Mouse (Mus musculus): ENCODE results near the gene Aqp1. TPM values are rescaled to one million over a fixed set of nuclear protein-coding genes. Genes with fewer than 3 reads are reported as not detected.

The Aqp1 gene
- polyA plus RNA-seq (2016; fragmentation: Nextera tagmentation; extraction: Ambion mirVana), result 23.0 and 23.5 TPM in 2 replicates

- H3K27ac ChIP-seq (ENCODE audit: poor library complexity, severe bottlenecking), result no peak within 1 kb of the TSS
- peaks cover 59% of the 10 kb centered on the region for H3K4me1 ChIP-seq (replicated peaks)
- no peak within 1 kb of the TSS for H3K9ac ChIP-seq
- ATAC-seq (ENCODE audit: insufficient number of reproducible peaks, low FRiP score), result peak; percentile 83
- H3K9me3 ChIP-seq (replicated peaks), result no peaks in the 10 kb centered on the region
- H3K4me3 ChIP-seq, result peak within 1 kb of the TSS; percentile 20
- WGBS, result 8% methylated on average over 12 of the region's 12 CpGs
- H3K27me3 ChIP-seq (replicated peaks), result peaks cover 26% of the 10 kb centered on the region
- H3K4me2 ChIP-seq, result peak within 1 kb of the TSS; percentile 47
- H3K36me3 ChIP-seq, result no peaks in the 10 kb centered on the region
Measured at GRCm38 (mm10) chr6:55335989-55336514, at the start of gene Aqp1. Aqp1 (plus strand) TSS chr6:55336432.

- Histone ChIP-seq H3K27ac (ENCODE audit: poor library complexity, severe bottlenecking) (no peak overlapping the region), H3K9ac (no peak overlapping the region), H3K27me3 (replicated peaks) (no peaks in the 10 kb centered on the region), H3K4me1 (replicated peaks) (no peaks in the 10 kb centered on the region), H3K9me3 (replicated peaks) (peaks cover 4% of the 10 kb centered on the region; the same call in 1 of the 2 replicates), H3K4me2 (no peak overlapping the region), H3K36me3 (0 out of 2 replicates have a peak, but pooled peaks cover under 1% of the 10 kb centered on the region), H3K4me3 (no peak overlapping the region)
- WGBS, result 87% methylated on average over 5 of the region's 5 CpGs
- no peak for ATAC-seq (ENCODE audit: insufficient number of reproducible peaks, low FRiP score)
Measured at GRCm38 (mm10) chr6:55288007-55288602, 48.1 kb upstream of the Aqp1 start.

GRCm38 (mm10) chr6:55294549-55295131, 41.6 kb upstream of the Aqp1 start:
- Histone ChIP-seq H3K27me3 (replicated peaks) (0 out of 2 replicates have a peak, but pooled peaks cover 8% of the 10 kb centered on the region), H3K9ac (no peak overlapping the region), H3K4me2 (no peak overlapping the region), H3K4me3 (no peak overlapping the region), H3K27ac (ENCODE audit: poor library complexity, severe bottlenecking) (no peak overlapping the region), H3K9me3 (replicated peaks) (no peaks in the 10 kb centered on the region), H3K36me3 (peaks cover 3% of the 10 kb centered on the region; the same call in 1 of the 2 replicates), H3K4me1 (replicated peaks) (no peaks in the 10 kb centered on the region)
- WGBS, result 49% methylated on average over 19 of the region's 19 CpGs
- ATAC-seq (ENCODE audit: insufficient number of reproducible peaks, low FRiP score), result no peak

GRCm38 (mm10) chr6:55295325-55295724, 40.9 kb upstream of the Aqp1 start:
- Histone ChIP-seq H3K4me1 (replicated peaks) (no peaks in the 10 kb centered on the region), H3K4me2 (no peak overlapping the region), H3K9ac (no peak overlapping the region), H3K4me3 (no peak overlapping the region), H3K27me3 (replicated peaks) (0 out of 2 replicates have a peak, but pooled peaks cover 8% of the 10 kb centered on the region), H3K36me3 (peaks cover 3% of the 10 kb centered on the region; the same call in 1 of the 2 replicates), H3K9me3 (replicated peaks) (no peaks in the 10 kb centered on the region), H3K27ac (ENCODE audit: poor library complexity, severe bottlenecking) (no peak overlapping the region)
- no peak for ATAC-seq (ENCODE audit: insufficient number of reproducible peaks, low FRiP score)
- WGBS, result 82% methylated on average over 1 of the region's 1 CpGs

- no peak overlapping the region for H3K9ac ChIP-seq
- H3K4me1 ChIP-seq (replicated peaks), result no peaks in the 10 kb centered on the region
- WGBS, result 75% methylated on average over 8 of the region's 8 CpGs
- H3K4me2 ChIP-seq, result no peak overlapping the region
- H3K27ac ChIP-seq (ENCODE audit: poor library complexity, severe bottlenecking), result no peak overlapping the region
- H3K27me3 ChIP-seq (replicated peaks), result 0 out of 2 replicates have a peak, but pooled peaks cover 8% of the 10 kb centered on the region
- no peak for ATAC-seq (ENCODE audit: insufficient number of reproducible peaks, low FRiP score)
- peaks cover 3% of the 10 kb centered on the region; the same call in 1 of the 2 replicates for H3K36me3 ChIP-seq
- no peaks in the 10 kb centered on the region for H3K9me3 ChIP-seq (replicated peaks)
- no peak overlapping the region for H3K4me3 ChIP-seq
Measured at GRCm38 (mm10) chr6:55299482-55299881, 36.8 kb upstream of the Aqp1 start.

- H3K36me3 ChIP-seq, result peaks cover 3% of the 10 kb centered on the region; the same call in 1 of the 2 replicates
- 83% methylated on average over 2 of the region's 2 CpGs for WGBS
- H3K27me3 ChIP-seq (replicated peaks), result 0 out of 2 replicates have a peak, but pooled peaks cover 8% of the 10 kb centered on the region
- H3K27ac ChIP-seq (ENCODE audit: poor library complexity, severe bottlenecking), result no peak overlapping the region
- no peak overlapping the region for H3K4me2 ChIP-seq
- H3K4me3 ChIP-seq, result no peak overlapping the region
- H3K9me3 ChIP-seq (replicated peaks), result no peaks in the 10 kb centered on the region
- ATAC-seq (ENCODE audit: insufficient number of reproducible peaks, low FRiP score), result no peak
- H3K9ac ChIP-seq, result no peak overlapping the region
- no peaks in the 10 kb centered on the region for H3K4me1 ChIP-seq (replicated peaks)
Measured at GRCm38 (mm10) chr6:55299917-55300316, 36.3 kb upstream of the Aqp1 start.

- ATAC-seq (ENCODE audit: insufficient number of reproducible peaks, low FRiP score), result no peak
- Histone ChIP-seq H3K4me2 (no peak overlapping the region), H3K36me3 (peaks cover 3% of the 10 kb centered on the region; the same call in 1 of the 2 replicates), H3K27ac (ENCODE audit: poor library complexity, severe bottlenecking) (no peak overlapping the region), H3K9ac (no peak overlapping the region), H3K27me3 (replicated peaks) (0 out of 2 replicates have a peak, but pooled peaks cover 8% of the 10 kb centered on the region), H3K4me3 (no peak overlapping the region), H3K9me3 (replicated peaks) (no peaks in the 10 kb centered on the region), H3K4me1 (replicated peaks) (no peaks in the 10 kb centered on the region)
- WGBS, result 67% methylated on average over 11 of the region's 11 CpGs
Measured at GRCm38 (mm10) chr6:55300704-55301103, 35.5 kb upstream of the Aqp1 start.

- peaks cover 13% of the 10 kb centered on the region for H3K4me1 ChIP-seq (replicated peaks)
- no peaks in the 10 kb centered on the region for H3K36me3 ChIP-seq
- no peak overlapping the region for H3K4me3 ChIP-seq
- no peak for ATAC-seq (ENCODE audit: insufficient number of reproducible peaks, low FRiP score)
- H3K4me2 ChIP-seq, result no peak overlapping the region
- peaks cover 39% of the 10 kb centered on the region for H3K27me3 ChIP-seq (replicated peaks)
- H3K27ac ChIP-seq (ENCODE audit: poor library complexity, severe bottlenecking), result no peak overlapping the region
- H3K9me3 ChIP-seq (replicated peaks), result no peaks in the 10 kb centered on the region
- WGBS, result 27% methylated on average over 2 of the region's 2 CpGs
- no peak overlapping the region for H3K9ac ChIP-seq
Measured at GRCm38 (mm10) chr6:55310179-55310578, 26.1 kb upstream of the Aqp1 start.

- no peaks in the 10 kb centered on the region for H3K36me3 ChIP-seq
- no peaks in the 10 kb centered on the region for H3K9me3 ChIP-seq (replicated peaks)
- no peak for ATAC-seq (ENCODE audit: insufficient number of reproducible peaks, low FRiP score)
- H3K27ac ChIP-seq (ENCODE audit: poor library complexity, severe bottlenecking), result no peak overlapping the region
- no peak overlapping the region for H3K9ac ChIP-seq
- peaks cover 10% of the 10 kb centered on the region for H3K4me1 ChIP-seq (replicated peaks)
- 46% methylated on average over 5 of the region's 5 CpGs for WGBS
- no peak overlapping the region for H3K4me2 ChIP-seq
- H3K27me3 ChIP-seq (replicated peaks), result peaks cover 27% of the 10 kb centered on the region
- H3K4me3 ChIP-seq, result no peak overlapping the region
Measured at GRCm38 (mm10) chr6:55311962-55312361, 24.3 kb upstream of the Aqp1 start.

- H3K36me3 ChIP-seq, result no peaks in the 10 kb centered on the region
Measured at GRCm38 (mm10) chr6:55313893-55314292, 22.3 kb upstream of the Aqp1 start.

GRCm38 (mm10) chr6:55314628-55315027, 21.6 kb upstream of the Aqp1 start:
- Histone ChIP-seq H3K4me2 (no peak overlapping the region), H3K27ac (ENCODE audit: poor library complexity, severe bottlenecking) (no peak overlapping the region), H3K4me3 (no peak overlapping the region), H3K9ac (no peak overlapping the region), H3K4me1 (replicated peaks) (peaks cover 20% of the 10 kb centered on the region), H3K36me3 (no peaks in the 10 kb centered on the region), H3K27me3 (replicated peaks) (peaks cover 17% of the 10 kb centered on the region), H3K9me3 (replicated peaks) (no peaks in the 10 kb centered on the region)
- ATAC-seq (ENCODE audit: insufficient number of reproducible peaks, low FRiP score), result no peak
- WGBS, result 84% methylated on average over 8 of the region's 8 CpGs

More at GRCm38 (mm10) chr6:55313893-55314292, 22.3 kb upstream of the Aqp1 start:
- H3K4me2 ChIP-seq, result no peak overlapping the region
- H3K9me3 ChIP-seq (replicated peaks), result no peaks in the 10 kb centered on the region
- H3K27me3 ChIP-seq (replicated peaks), result peaks cover 17% of the 10 kb centered on the region
- 81% methylated on average over 4 of the region's 4 CpGs for WGBS
- no peak for ATAC-seq (ENCODE audit: insufficient number of reproducible peaks, low FRiP score)
- H3K9ac ChIP-seq, result no peak overlapping the region
- peaks cover 14% of the 10 kb centered on the region for H3K4me1 ChIP-seq (replicated peaks)
- no peak overlapping the region for H3K4me3 ChIP-seq
- H3K27ac ChIP-seq (ENCODE audit: poor library complexity, severe bottlenecking), result no peak overlapping the region
